Mouse (Mus musculus) midbrain, embryonic 15.5 days (tissue): ENCODE results near the gene Hist3h2ba. TPM values are rescaled to one million over a fixed set of nuclear protein-coding genes. Genes with fewer than 3 reads are reported as not detected.

Experiments used
- ATAC-seq: fragments of 200-750 bp; cut with Nextera tagmentation; replicated peaks from 2 replicates; pipeline ENCODE4 v1.8.0; 2017; ENCODE audit warnings: moderate TSS enrichment
- H3K27ac ChIP-seq: fragments of 300-500 bp; sonication (generic); 2 replicates; pipeline ENCODE4 v1.5.1; 2015; ENCODE audit warnings: mild to moderate bottlenecking, inconsistent platforms
- H3K27me3 ChIP-seq: fragments of 300-500 bp; sonication (generic); replicated peaks from 2 replicates; pipeline ENCODE4 v1.6.1; 2015; ENCODE audit warnings: inconsistent platforms
- H3K36me3 ChIP-seq: fragments of 300-500 bp; sonication (generic); replicated peaks from 2 replicates; pipeline ENCODE4 v1.6.1; 2015; ENCODE audit warnings: inconsistent platforms
- H3K4me1 ChIP-seq: fragments of 300-500 bp; sonication (generic); 2 replicates; pipeline ENCODE4 v1.6.1; 2015; ENCODE audit warnings: inconsistent platforms
- H3K4me2 ChIP-seq: fragments of 300-500 bp; sonication (generic); 2 replicates; pipeline ENCODE4 v1.6.1; 2015; ENCODE audit warnings: inconsistent platforms, mild to moderate bottlenecking, moderate library complexity
- H3K4me3 ChIP-seq: fragments of 300-500 bp; sonication (generic); 2 replicates; pipeline ENCODE4 v1.5.1; 2015; ENCODE audit warnings: mild to moderate bottlenecking, inconsistent platforms
- H3K9ac ChIP-seq: fragments of 300-500 bp; sonication (generic); 2 replicates; pipeline ENCODE4 v1.6.1; 2015; ENCODE audit warnings: mild to moderate bottlenecking, inconsistent platforms
- H3K9me3 ChIP-seq: fragments of 300-500 bp; sonication (generic); 2 replicates; pipeline ENCODE4 v1.6.1; 2016; ENCODE audit warnings: inconsistent platforms
- WGBS: fragments of 180-500 bp; shearing (Covaris S2); methylation state at CpG from one replicate; pipeline ENCODE4 v1.1.7; 2015; ENCODE audit warnings: mixed read lengths; 5-methylcytosine and 5-hydroxymethylcytosine counted together
- polyA plus RNA-seq: library from polyadenylated mRNA; unstranded; fragments of >200 nt; fragmentation: Nextera tagmentation; extraction: Ambion mirVana; gene quantifications from 2 replicates; pipeline ENCODE4 v1.2.1, GENCODE M21; 2015

Gene Hist3h2ba
- polyA plus RNA-seq, 1 experiment from 2014 or later: 338 TPM

DNA sequence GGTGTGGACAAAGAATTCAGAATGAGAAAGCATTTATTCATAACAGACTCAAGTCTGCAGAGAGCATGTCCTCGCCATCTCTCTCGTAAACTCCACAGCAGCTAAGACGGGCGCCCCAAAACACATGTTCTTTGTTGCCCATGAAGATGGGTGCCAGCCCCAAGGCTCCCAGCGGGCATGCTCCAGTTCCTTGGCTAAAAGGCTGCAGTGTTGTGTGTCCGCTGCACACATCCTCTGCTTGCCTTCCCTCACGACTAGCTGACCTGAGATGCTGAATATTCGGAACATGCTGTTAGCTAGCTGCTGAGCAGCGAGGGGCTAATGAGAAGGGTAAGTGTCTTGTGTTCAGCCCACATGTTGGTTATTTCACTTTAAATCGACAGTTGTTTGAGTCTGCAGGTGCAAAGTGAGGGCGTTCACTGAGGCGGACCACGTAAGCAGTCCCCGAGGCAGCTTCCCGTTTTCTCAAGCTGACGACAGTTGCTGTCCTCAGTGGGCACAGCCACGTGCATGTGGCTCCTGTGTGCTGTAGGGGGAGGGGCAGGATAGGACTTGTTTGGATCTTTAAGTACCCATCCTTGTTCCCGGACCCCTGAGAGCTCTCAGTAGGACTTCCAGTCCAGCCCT, 33.9 kb downstream of the Hist3h2ba start:
- Histone ChIP-seq H3K4me3 (no peak overlapping the region), H3K27ac (no peak overlapping the region), H3K27me3 (no peaks in the 10 kb centered on the region), H3K4me2 (no peak overlapping the region), H3K36me3 (peaks cover 24% of the 10 kb centered on the region; the same call in 1 of the 2 replicates), H3K9ac (no peak overlapping the region), H3K4me1 (peaks cover 35% of the 10 kb centered on the region), H3K9me3 (no peaks in the 10 kb centered on the region)
- 86% methylated on average over 18 of the region's 18 CpGs for WGBS
- ATAC-seq: no peak

DNA sequence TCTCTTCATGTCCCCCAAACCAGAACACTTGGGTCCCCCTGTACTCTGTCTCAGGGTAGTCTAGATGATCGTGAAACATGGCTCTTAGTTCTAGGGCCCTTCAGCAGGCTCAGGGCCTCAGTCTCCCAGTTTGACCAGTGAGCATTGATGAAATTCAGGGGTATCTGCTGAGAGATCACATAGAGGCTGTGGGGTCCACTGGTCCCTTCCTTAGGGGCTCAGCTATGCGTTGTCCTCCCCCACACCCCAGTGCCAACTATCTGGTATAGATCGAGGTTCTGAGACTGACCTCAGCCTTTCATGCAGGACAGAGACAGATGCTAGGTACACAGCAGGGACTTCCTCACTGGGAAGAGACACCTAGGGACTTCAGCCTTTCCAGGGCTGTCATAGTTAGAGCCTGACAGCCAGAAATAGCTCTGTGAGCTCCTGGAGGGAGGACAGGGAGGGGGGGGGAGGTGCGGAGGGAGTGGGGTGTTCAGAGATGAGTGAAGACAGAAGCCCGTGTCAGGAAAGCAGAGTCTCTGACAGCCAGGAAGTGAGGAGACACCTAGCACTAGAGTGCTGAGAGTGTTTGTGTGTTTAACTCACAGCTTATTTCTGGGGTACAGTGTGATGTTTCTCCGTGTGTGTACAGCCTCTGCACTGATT, 35.1 kb downstream of the Hist3h2ba start:
- Histone ChIP-seq H3K27ac (no peak overlapping the region), H3K4me1 (peaks cover 31% of the 10 kb centered on the region), H3K27me3 (no peaks in the 10 kb centered on the region), H3K36me3 (peaks cover 27% of the 10 kb centered on the region; the same call in 1 of the 2 replicates), H3K4me3 (no peak overlapping the region), H3K9ac (no peak overlapping the region), H3K4me2 (no peak overlapping the region), H3K9me3 (no peaks in the 10 kb centered on the region)
- ATAC-seq: no peak
- 92% methylated on average over 6 of the region's 6 CpGs for WGBS

DNA sequence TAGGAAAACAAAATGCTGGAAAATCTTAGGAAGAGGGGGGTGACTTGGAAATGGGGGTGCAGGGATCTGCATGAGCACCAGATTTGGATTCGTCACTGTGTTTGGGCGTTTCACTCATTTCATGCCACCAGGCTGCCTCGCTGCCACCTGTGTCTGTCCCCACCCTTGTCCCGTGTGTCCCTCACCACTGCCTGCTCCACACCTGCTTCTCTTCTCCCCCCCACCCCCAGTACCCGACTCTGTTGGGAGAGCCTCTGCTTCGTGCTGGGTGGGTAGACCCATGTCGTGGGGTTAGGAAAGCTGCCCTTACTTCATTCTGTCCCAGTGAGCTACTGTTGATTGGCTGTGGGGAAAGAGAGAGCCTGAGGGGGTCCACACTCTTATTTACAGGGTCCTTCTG, 35.9 kb downstream of the Hist3h2ba start:
- 96% methylated on average over 7 of the region's 7 CpGs for WGBS

DNA sequence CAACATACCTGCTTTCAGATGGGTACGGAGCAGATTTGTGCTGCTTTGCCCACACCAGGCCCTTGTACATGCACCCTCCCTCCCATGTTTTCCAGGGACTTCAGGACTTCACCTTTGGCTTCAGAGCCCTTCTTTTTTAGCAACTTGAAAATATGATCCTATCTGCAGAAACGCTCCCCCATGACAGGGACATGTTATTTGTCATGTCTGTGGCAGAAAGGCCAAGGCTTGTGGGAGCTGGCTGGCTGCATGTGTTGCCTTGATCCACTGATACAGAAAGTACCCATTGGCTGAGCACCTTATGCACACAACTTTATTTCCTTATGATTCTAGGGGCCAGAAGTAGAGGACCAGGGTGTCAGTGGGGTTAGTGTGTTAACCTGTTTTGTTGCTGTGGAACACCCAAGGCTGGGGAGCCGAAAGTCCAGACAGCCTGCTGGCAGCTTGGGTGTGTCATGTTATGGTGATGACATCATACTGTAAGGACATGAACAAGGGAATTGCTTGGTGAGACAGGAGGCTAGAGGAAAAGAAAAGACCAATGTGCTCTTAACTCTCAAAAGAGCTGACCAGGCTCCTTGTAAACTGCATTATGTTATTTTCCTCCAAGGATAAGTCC, 36.7 kb downstream of the Hist3h2ba start:
- Histone ChIP-seq H3K9me3 (no peaks in the 10 kb centered on the region), H3K27ac (no peak overlapping the region), H3K4me1 (peaks cover 15% of the 10 kb centered on the region), H3K9ac (no peak overlapping the region), H3K4me2 (no peak overlapping the region), H3K36me3 (peaks cover 37% of the 10 kb centered on the region), H3K27me3 (no peaks in the 10 kb centered on the region), H3K4me3 (no peak overlapping the region)
- no peak for ATAC-seq
- 92% methylated on average over 3 of the region's 3 CpGs for WGBS

More for the DNA sequence above, 35.9 kb downstream of the Hist3h2ba start:
- Histone ChIP-seq H3K27ac (no peak overlapping the region), H3K4me1 (peaks cover 23% of the 10 kb centered on the region), H3K27me3 (no peaks in the 10 kb centered on the region), H3K9ac (no peak overlapping the region), H3K4me2 (no peak overlapping the region), H3K4me3 (no peak overlapping the region), H3K36me3 (peaks cover 35% of the 10 kb centered on the region), H3K9me3 (no peaks in the 10 kb centered on the region)
- no peak for ATAC-seq

DNA sequence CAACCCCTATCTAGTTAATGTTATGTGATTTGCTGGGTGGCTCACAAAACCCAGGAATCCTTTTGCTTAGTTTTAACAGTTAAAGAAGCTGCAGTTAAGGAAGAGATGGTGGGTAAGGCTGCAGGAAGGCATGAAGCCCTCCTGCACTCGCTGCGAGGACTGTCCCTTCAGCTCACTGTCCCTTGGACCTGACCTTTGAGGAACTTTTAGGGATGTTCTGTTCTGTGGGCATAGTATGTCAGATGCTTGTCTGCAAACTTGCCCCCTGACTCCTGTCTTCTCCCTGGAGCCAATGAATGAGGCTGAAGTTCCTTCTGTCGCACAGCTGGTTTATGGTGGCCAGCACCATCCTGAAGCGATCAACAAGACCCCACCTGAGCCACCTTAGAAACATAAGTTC, 40.4 kb downstream of the Hist3h2ba start:
- no peaks in the 10 kb centered on the region for H3K27me3 ChIP-seq
- WGBS: 96% methylated on average over 4 of the region's 4 CpGs
- no peaks in the 10 kb centered on the region for H3K9me3 ChIP-seq
- H3K36me3 ChIP-seq: peaks cover 33% of the 10 kb centered on the region
- H3K4me3 ChIP-seq: no peak overlapping the region
- H3K27ac ChIP-seq: no peak overlapping the region
- no peaks in the 10 kb centered on the region for H3K4me1 ChIP-seq
- no peak for ATAC-seq
- H3K9ac ChIP-seq: no peak overlapping the region
- H3K4me2 ChIP-seq: no peak overlapping the region

DNA sequence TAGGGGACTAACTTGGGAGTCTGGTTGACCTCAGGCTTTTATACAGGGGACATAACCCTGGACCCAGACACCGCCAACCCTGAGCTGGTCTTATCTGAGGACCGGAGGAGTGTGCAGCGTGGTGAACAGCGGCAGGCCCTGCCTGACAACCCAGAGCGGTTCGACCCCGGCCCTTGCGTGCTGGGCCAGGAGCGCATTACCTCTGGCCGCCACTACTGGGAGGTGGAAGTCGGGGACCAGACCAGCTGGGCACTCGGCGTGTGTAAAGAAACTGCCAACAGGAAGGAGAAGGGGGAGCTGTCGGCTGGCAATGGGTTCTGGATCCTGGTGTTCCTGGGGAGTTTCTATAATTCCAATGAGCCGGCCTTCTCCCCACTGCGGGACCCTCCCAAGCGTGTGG, 41.4 kb downstream of the Hist3h2ba start:
- Histone ChIP-seq H3K9me3 (no peaks in the 10 kb centered on the region), H3K4me1 (no peaks in the 10 kb centered on the region), H3K36me3 (peaks cover 28% of the 10 kb centered on the region), H3K27me3 (peaks cover 4% of the 10 kb centered on the region; the same call in 1 of the 2 replicates), H3K27ac (no peak overlapping the region), H3K4me2 (no peak overlapping the region), H3K4me3 (no peak overlapping the region), H3K9ac (no peak overlapping the region)
- ATAC-seq: no peak
- WGBS: 88% methylated on average over 17 of the region's 17 CpGs

DNA sequence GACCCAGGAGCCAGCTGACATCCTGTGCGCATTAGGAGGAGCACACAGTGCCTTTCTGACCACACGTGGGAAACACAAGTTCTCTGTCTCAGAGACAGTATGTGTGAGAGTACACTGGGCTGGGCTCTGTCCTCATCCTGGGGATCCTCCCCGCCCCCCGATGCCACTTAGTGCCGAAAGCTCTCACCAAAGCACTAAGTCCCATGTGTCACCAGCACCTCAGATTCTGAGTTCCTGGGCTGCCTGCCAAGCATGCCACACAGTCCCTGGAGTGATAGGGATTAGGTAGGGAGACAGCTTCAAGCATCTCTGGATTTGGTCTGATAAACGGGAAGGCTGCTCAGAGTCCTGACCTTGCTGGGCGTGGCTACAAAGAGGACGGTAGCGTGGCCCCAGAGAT, 42.1 kb downstream of the Hist3h2ba start:
- no peaks in the 10 kb centered on the region for H3K4me1 ChIP-seq
- peaks cover 10% of the 10 kb centered on the region for H3K27me3 ChIP-seq
- H3K27ac ChIP-seq: no peak overlapping the region
- no peaks in the 10 kb centered on the region for H3K9me3 ChIP-seq
- H3K4me3 ChIP-seq: no peak overlapping the region
- H3K4me2 ChIP-seq: no peak overlapping the region
- peaks cover 28% of the 10 kb centered on the region for H3K36me3 ChIP-seq
- 78% methylated on average over 9 of the region's 9 CpGs for WGBS
- no peak for ATAC-seq
- no peak overlapping the region for H3K9ac ChIP-seq

DNA sequence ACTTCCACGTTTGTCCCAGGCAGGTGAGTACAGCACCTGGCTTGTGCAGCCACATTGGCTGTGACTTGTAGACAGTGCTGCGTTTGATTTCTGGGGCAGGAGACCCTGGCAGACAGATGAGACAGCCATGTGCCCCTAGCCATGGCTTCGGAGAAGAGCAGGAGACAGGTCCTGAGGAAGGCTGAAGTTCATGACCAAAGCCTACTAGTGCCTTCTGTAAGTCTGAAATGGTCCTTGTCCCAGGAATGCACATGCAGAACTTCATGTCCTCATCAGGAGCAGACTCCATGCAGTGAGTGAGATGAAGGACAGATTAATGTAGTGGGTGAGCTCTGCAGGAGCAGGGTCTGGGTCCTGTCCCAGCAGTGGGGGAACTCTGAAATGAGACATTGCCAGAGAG, 43.2 kb downstream of the Hist3h2ba start:
- H3K9ac ChIP-seq: no peak overlapping the region
- H3K27me3 ChIP-seq: peaks cover 11% of the 10 kb centered on the region
- no peak overlapping the region for H3K4me3 ChIP-seq
- no peak overlapping the region for H3K4me2 ChIP-seq
- 81% methylated on average over 3 of the region's 3 CpGs for WGBS
- no peaks in the 10 kb centered on the region for H3K9me3 ChIP-seq
- H3K4me1 ChIP-seq: no peaks in the 10 kb centered on the region
- ATAC-seq: no peak
- no peak overlapping the region for H3K27ac ChIP-seq
- peaks cover 24% of the 10 kb centered on the region for H3K36me3 ChIP-seq

DNA sequence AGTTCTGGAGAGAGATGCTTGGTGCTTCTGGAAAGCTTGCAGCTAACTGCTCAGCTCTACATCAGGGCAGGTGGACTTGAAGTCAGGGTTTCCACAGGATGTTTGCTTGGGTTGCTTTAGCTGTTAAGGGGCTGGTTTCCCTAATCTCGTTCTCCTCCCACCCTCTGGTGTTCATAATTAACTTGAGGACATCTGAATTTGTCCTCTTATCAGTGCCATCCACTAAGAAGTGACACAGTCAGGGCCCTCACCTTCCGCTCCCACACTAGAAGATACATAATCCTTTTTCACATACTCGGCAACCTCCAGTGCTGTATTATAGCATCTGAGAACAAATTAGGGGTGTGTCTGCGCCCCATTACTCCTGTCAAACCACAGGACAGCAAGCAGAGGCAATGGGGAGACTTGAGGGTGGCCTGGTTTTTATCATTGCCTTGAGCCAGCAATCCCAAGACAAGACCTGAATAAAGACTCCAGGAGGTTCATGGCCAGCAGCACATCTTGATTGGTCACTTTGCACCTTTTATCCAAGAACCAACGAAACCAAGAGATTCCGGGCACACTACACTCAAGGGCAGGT, 44.5 kb downstream of the Hist3h2ba start:
- 76% methylated on average over 6 of the region's 6 CpGs for WGBS
- no peaks in the 10 kb centered on the region for H3K9me3 ChIP-seq
- peaks cover 11% of the 10 kb centered on the region for H3K27me3 ChIP-seq
- no peaks in the 10 kb centered on the region for H3K4me1 ChIP-seq
- no peak overlapping the region for H3K9ac ChIP-seq
- H3K27ac ChIP-seq: no peak overlapping the region
- no peak overlapping the region for H3K4me3 ChIP-seq
- peaks cover 16% of the 10 kb centered on the region for H3K36me3 ChIP-seq
- no peak overlapping the region for H3K4me2 ChIP-seq
- no peak for ATAC-seq

DNA sequence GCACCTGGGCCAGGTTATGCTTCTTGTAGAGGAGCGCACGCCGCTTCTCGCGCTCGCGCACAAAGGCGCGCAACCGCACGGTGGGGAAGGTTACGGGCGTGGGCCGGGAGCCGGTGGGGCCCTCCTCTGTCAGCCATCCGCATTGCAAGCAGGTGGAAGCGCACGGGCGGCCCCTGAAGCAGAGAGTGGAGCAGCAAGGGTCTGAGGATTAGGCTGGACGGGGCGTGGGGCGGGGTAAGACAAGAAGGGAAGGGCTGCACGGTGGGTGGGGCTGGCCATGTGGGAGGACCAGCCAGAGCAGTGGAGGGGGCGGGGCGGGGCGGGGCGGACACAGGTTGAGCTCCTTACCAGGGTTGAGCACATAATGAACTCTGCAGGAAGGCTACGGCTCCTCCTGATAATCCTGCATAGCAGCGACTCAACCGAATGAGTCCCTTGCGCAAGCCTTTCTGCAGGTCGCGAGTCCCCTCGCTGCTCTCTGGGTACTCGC, 45.7 kb downstream of the Hist3h2ba start:
- WGBS: under 1% methylated on average over 35 of the region's 35 CpGs
- peak overlapping the region; percentile 34 for H3K9ac ChIP-seq
- no peaks in the 10 kb centered on the region for H3K4me1 ChIP-seq

DNA sequence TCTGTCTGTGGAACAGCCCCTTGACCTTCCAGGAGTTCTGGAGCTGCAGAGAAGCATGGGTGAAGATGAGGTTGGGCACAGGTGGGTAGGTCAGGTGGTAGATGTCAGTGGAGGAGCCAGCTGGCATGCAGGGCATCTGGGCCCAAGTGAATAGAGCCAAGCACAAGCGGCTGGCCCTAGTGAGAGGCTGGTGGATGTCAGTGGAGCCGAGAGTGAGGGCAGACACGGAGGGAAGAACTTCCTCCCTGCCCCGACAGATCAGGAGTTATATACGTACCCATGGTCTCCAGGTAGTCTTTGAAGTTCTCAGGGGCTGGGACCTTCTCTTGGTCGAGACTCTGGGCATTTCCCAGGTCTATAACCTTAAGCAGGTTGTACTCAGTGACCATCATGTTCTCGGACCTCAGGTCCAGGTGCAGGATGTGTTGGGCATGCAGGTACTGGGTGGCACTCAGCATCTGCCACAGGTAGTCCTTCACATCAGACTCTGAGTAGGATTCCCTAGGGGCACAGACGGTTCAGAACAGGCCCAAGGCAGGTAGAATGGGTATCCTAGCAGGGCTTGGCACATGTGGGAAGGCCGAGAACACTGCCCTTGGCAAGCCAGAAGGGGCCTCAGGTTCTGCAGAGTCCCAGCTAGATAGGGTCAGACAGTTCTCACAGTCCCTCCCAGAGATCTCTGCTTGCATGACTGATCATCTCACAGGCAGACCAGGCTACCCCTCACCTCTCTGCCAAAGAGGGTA, 46.5 kb downstream of the Hist3h2ba start:
- Histone ChIP-seq H3K36me3 (0 out of 2 replicates have a peak, but pooled peaks cover 6% of the 10 kb centered on the region), H3K4me3 (peak overlapping the region; percentile 41; the same call in 1 of the 2 replicates), H3K4me1 (no peaks in the 10 kb centered on the region), H3K9ac (no peak overlapping the region), H3K9me3 (no peaks in the 10 kb centered on the region), H3K4me2 (peak overlapping the region; percentile 69), H3K27me3 (peaks cover 11% of the 10 kb centered on the region), H3K27ac (no peak overlapping the region)
- WGBS: 81% methylated on average over 9 of the region's 9 CpGs
- ATAC-seq: peak; percentile 12; the same call in 1 of the 2 replicates

More for the DNA sequence above, 45.7 kb downstream of the Hist3h2ba start:
- Histone ChIP-seq H3K4me2 (peak overlapping the region; percentile 69), H3K4me3 (peak overlapping the region; percentile 41), H3K9me3 (no peaks in the 10 kb centered on the region), H3K27ac (no peak overlapping the region), H3K27me3 (peaks cover 11% of the 10 kb centered on the region), H3K36me3 (peaks cover 10% of the 10 kb centered on the region; the same call in 1 of the 2 replicates)
- ATAC-seq: peak; percentile 68
